Mouse (Mus musculus): ENCODE results near the gene Afp. TPM values are rescaled to one million over a fixed set of nuclear protein-coding genes. Genes with fewer than 3 reads are reported as not detected.

Afp gene
- total RNA-seq (2021) = not detected

- no peak for DNase-seq
These were observed at the start of gene Afp for GRCm38 (mm10) chr5:90490518-90490917. Afp (plus strand) TSS chr5:90490737.

DNA sequence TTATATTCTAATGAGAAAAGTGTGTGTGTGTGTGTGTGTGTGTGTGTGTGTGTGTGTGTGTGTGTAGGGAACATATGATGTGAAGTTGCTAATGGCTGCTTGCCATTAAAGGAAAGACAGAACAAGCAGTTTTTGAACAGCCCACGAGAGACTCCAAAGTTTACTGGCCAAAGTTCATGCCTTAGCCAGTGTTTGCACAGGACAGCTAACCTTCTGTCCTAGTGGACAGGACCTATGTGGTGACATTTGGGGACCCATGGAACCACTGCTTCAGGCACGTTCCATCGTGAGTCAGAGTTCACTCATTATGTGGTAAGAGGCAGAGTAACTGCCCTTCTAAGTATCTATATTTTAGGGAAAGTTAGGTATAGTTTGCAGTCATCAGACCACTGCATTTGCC is 43.0 kb upstream of the Afp start:
- no peak for DNase-seq

DNA sequence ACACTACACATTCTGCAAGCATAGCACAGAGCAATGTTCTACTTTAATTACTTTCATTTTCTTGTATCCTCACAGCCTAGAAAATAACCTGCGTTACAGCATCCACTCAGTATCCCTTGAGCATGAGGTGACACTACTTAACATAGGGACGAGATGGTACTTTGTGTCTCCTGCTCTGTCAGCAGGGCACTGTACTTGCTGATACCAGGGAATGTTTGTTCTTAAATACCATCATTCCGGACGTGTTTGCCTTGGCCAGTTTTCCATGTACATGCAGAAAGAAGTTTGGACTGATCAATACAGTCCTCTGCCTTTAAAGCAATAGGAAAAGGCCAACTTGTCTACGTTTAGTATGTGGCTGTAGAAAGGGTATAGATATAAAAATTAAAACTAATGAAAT is 40.6 kb upstream of the Afp start:
- no peak for DNase-seq

GRCm38 (mm10) chr5:90452711-90453110 is 37.8 kb upstream of the Afp start:
- no peak for DNase-seq

GRCm38 (mm10) chr5:90457241-90457640 is 33.3 kb upstream of the Afp start:
- no peak for DNase-seq

GRCm38 (mm10) chr5:90458727-90459126 is 31.8 kb upstream of the Afp start:
- DNase-seq = no peak

- no peak for DNase-seq
These were observed 29.9 kb upstream of the Afp start, which contains the start of gene Alb for GRCm38 (mm10) chr5:90460619-90461018. Alb (plus strand) TSS chr5:90460897.

GRCm38 (mm10) chr5:90466806-90467205 is 23.7 kb upstream of the Afp start:
- no peak for DNase-seq

DNA sequence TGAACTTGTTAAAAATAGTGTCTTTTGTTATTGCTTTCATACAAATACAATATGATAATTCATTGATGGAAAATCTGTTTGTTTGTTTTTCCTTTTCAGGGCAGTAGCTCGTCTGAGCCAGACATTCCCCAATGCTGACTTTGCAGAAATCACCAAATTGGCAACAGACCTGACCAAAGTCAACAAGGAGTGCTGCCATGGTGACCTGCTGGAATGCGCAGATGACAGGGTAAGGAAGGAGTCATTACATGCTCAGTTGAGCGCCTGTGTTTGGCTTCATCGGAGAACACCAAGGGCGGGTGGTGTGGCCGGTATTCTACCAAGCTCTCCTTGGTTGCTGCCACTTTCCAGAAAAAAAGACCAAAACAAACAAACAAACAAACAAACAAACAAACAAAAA is 23.3 kb upstream of the Afp start:
- DNase-seq = no peak

DNA sequence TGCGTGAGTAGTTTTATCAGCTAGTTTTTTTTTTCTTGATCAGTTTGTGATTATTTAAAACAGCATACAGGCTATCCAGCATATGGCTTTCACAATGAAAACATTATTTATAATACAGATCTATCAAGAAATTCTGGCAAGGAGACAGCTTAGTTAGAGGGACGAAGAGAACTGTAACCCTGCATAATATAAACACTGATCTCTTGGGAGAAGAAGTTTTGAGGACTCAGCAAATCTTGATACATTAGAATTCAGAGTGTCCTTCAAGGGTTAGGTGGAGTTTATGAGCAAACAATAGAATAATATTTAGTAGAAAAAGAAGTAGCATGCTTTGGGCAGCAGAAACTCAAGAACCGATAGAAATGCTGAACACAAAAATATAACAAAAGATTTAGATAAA is 19.7 kb upstream of the Afp start:
- DNase-seq = no peak

- DNase-seq = no peak
These were observed 16.6 kb upstream of the Afp start for GRCm38 (mm10) chr5:90473902-90474301.

DNA sequence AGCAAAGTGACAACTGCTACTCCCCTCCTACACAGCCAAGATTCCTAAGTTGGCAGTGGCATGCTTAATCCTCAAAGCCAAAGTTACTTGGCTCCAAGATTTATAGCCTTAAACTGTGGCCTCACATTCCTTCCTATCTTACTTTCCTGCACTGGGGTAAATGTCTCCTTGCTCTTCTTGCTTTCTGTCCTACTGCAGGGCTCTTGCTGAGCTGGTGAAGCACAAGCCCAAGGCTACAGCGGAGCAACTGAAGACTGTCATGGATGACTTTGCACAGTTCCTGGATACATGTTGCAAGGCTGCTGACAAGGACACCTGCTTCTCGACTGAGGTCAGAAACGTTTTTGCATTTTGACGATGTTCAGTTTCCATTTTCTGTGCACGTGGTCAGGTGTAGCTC is 16.2 kb upstream of the Afp start:
- DNase-seq = no peak

DNA sequence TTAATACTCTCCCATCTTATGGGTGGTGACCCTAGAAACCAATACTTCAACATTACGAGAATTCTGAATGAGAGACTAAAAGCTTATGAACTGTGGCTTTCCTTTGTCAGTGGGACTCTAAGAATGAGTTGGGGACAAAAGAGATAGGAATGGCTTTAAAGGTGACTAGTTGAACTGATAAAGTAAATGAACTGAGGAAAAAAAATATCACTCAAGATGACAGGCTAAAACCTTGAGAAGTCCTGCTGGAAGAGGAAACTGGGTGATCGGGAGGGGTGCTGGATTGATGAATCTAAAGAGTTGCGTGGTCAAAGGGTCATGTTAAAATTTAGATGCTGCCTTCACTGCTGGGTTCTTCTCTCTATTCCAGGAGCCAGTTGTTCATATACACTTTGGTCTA is 13.8 kb upstream of the Afp start:
- no peak for DNase-seq

DNA sequence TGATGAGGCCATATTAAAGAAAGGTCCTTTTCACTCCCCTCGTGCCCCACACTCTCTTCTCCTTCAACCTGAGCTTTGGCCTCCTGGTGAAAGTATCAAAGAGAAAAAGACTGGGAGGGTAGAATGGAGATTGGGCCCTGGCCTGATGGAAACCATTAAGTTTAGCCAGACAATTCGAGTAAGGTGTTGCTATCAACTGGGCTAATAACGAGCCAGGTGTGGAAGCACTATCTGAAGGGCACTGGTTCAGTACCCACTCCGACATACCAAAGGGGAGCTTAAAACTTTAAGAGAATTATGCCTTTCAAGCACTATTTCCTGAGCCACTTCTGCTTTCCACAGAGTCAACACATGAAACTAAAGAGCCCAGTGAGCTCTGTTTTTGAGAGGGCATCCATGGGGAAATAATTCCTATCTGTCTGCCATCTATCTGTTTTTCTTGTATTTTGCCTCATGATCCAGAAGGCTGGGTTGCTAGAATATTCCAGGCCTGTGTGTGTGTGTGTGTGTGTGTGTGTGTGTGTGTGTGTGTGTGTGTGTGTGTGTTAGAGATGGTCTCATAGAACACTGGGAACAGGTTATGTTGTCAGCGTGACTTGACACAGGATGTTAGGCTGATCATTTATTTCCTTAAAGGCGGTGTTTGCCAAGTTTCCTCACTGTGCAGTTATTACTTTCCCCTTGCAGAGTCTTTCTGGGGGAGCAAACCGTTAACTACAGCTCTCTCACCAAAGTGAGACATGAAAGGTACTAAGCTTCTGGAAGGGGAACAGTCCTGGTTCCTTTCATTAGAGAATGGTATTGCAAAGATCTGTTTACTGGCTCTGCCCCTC is 13.0 kb upstream of the Afp start:
- no peak for DNase-seq

- DNase-seq = no peak
These were observed 11.7 kb upstream of the Afp start for GRCm38 (mm10) chr5:90478886-90479285.

- DNase-seq = no peak
These were observed 4.9 kb upstream of the Afp start for GRCm38 (mm10) chr5:90485597-90485996.

DNA sequence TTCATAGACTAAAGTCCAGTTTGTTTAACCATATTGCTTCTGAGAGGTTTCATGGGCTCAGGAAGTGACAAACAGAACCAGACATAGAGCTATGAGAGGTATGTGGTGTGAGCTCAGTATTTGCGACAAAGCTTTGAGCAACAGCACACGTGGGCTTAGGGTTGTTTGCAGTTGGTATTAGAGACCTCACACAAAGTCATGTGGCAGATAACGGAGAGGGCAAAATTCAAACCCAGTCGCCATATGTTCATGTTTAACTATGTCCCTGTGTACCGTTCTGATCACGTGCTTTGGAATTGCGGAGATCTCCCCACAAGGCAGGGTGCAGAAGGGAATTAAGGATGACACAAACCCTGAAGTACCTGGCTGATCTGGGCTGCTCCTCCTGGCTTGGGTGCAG is 2.2 kb upstream of the Afp start:
- no peak for DNase-seq

GRCm38 (mm10) chr5:90492440-90492839 is 1.9 kb downstream of the Afp start:
- no peak for DNase-seq

DNA sequence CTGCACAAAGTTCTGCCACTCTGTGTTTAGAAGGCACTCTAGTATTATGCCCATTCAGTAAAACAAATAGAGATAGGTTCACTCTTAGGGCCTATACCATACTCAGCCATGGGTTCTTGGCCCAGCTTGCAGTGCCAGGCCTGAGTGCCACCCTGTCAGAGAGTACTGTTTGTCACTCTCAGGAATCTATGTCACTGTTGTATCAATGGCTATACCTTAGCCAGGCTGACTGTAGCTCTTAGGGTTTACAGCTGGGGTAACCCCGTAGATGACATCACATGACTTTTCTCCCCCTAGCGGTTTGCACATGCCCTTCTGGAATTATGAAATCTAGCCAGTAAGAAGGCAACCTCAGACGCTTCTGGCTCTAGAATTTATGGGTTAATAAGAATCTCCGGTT is 3.8 kb downstream of the Afp start:
- no peak for DNase-seq

DNA sequence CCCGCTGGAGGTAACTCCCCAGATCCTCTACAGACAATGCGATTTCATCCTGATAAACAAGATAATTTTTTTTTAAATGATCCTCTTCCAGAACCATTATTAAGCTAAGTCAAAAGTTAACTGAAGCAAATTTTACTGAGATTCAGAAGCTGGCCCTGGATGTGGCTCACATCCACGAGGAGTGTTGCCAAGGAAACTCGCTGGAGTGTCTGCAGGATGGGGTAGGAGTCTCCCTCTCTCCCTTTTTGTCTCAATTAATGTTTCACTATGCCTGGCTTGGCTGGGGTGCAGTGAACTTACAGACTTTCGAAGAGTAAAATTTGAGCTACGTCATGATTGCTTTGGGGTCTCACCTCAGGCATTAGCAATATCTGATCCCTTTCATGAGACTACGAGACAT is 9.0 kb downstream of the Afp start:
- DNase-seq = peak in 1 of 2 experiments; percentile 4

GRCm38 (mm10) chr5:90500714-90501113 is 10.2 kb downstream of the Afp start:
- peak; percentile 61 to 64 for DNase-seq

DNA sequence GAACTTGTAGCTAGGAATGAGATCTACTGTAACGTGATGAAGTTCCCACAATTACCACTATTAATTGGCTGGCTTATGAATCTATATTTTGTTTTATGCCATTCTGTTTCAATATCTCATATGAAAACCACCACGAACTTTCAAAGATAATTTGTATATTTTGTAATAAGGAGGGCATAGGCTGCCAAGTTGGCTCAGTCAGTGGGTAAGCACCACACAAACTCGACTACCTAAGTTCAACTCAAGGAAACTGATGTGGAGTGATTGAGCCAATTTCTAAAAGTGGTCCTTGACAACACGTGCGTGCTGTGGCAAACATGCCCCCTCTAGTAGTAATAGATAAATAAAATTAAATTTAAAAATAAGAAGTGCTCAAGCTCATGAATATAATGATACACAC is 11.2 kb downstream of the Afp start:
- no peak for DNase-seq

- no peak for DNase-seq
These were observed 14.2 kb downstream of the Afp start for GRCm38 (mm10) chr5:90504742-90505141.

GRCm38 (mm10) chr5:90506507-90506906 is 16.0 kb downstream of the Afp start:
- DNase-seq = no peak

Data from layer of hippocampus, postnatal 36 days (tissue).